ENCODE assay signal across 26 mouse cellular contexts in the genomic region with DNA sequence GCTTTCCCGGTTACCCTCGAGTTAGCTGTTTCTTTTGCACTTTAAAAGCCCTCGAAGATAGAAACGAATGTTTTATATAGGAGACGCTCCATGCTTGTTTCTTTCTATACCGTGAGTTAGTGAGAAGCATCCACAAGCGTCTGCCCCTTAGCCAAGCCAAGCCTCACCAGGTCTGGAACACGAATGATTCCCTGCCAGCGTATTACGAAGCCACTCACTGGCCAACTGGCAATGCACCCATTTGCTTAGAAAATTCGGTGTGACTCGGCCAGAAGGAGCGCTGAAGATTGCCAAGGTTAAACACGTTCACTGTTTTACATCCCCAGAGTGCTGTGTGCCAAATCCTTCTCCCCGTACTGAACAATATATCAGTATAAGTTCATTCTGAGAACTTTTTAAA.
DNase-seq lines count a peak whose midpoint lies in the region; ATAC-seq and TF ChIP-seq lines count a peak whose summit lies in the region.
"Had no signal": no experiment of that assay in that cellular context is flagged by ENCODE, and none has a peak within 500 bp of the region (broad histone marks: within the 10 kb centered on the region; RNA-seq: fewer than 3 reads in every experiment).

No protein-coding gene starts in this region.

- no peak for ATAC-seq in hindbrain, postnatal 0 days
- ATAC-seq: inflammation-experienced regulatory T-cells, adult 6 months; Patski had no signal

- 60% methylated on average over 15 of the region's 15 CpGs for WGBS in hindbrain, postnatal 0 days
- 90% methylated on average over 15 of the region's 15 CpGs for WGBS in hindbrain, embryonic 10.5 days

- no peaks in the 10 kb centered on the region for H3K9me3 ChIP-seq in hindbrain, postnatal 0 days (ENCODE audit: low read length)
- H3K9me3 ChIP-seq in hindbrain, embryonic 10.5 days: no peaks in the 10 kb centered on the region
- H3K9me3 ChIP-seq: embryonic facial prominence, embryonic 13.5 days; G1E; limb, embryonic 12.5 days; lung, embryonic 15.5 days; midbrain, embryonic 12.5 days had no signal

- no peak for TF ChIP-seq CTCF in hindbrain, postnatal 0 days (IDR thresholded peaks at IDR 0.05; ENCODE audit: low read depth)

- no peaks in the 10 kb centered on the region for H3K36me3 ChIP-seq in hindbrain, postnatal 0 days (ENCODE audit: insufficient read depth, low read length)
- no peaks in the 10 kb centered on the region for H3K36me3 ChIP-seq in hindbrain, embryonic 10.5 days
- H3K36me3 ChIP-seq: embryonic facial prominence, embryonic 13.5 days; G1E; limb, embryonic 12.5 days; lung, embryonic 15.5 days; midbrain, embryonic 12.5 days had no signal

- no peak overlapping the region for H3K27ac ChIP-seq in hindbrain, postnatal 0 days
- H3K27ac ChIP-seq in hindbrain, embryonic 10.5 days: no peak overlapping the region
- H3K27ac ChIP-seq: embryonic facial prominence, embryonic 13.5 days; hindbrain, embryonic 14.5 days; limb, embryonic 12.5 days; lung, embryonic 15.5 days; midbrain, embryonic 12.5 days had no signal

- H3K9ac ChIP-seq in hindbrain, postnatal 0 days (replicated peaks; ENCODE audit: low read length): no peak overlapping the region
- H3K9ac ChIP-seq: embryonic facial prominence, embryonic 13.5 days; hindbrain, embryonic 14.5 days; limb, embryonic 12.5 days; lung, embryonic 15.5 days; midbrain, embryonic 12.5 days had no signal

- no peak overlapping the region for H3K4me2 ChIP-seq in hindbrain, postnatal 0 days (ENCODE audit: low read depth, low read length)
- H3K4me2 ChIP-seq: embryonic facial prominence, embryonic 13.5 days; heart, embryonic 11.5 days; hindbrain, embryonic 14.5 days; limb, embryonic 12.5 days; lung, embryonic 15.5 days; midbrain, embryonic 12.5 days had no signal

- no peak overlapping the region for H3K4me3 ChIP-seq in hindbrain, postnatal 0 days (ENCODE audit: low read length)
- no peak overlapping the region for H3K4me3 ChIP-seq in hindbrain, embryonic 10.5 days
- H3K4me3 ChIP-seq: embryonic facial prominence, embryonic 13.5 days; limb, embryonic 12.5 days; lung, embryonic 15.5 days; midbrain, embryonic 12.5 days had no signal

- peak; percentile 28 for DNase-seq in adrenal gland, postnatal 14 days
- DNase-seq in adrenal gland, adult 8-10 months: no peak
- peak; percentile 37 to 57 for DNase-seq in cerebellum, postnatal 25 days
- DNase-seq in cerebellum, adult 8-10 months: no peak
- DNase-seq in hindbrain, postnatal 0 days (ENCODE audit: low spot score): peak; percentile 65
- no peak for DNase-seq in hindbrain, embryonic 10.5 days (ENCODE audit: low spot score)
- peak; percentile 14 for DNase-seq in fibroblast of lung, adult 2 months (ENCODE audit: low read depth)
- DNase-seq: gastrocnemius, postnatal 25 days; heart, adult 18-20 months; heart, postnatal 4 days; kidney, adult 11 months; kidney, postnatal 14 days; layer of hippocampus, adult 9-11 months; lung, postnatal 36 days; retina, postnatal 1 day; right cerebral cortex, postnatal 14 days; thymus, postnatal 4 days had no signal

- H3K4me1 ChIP-seq in hindbrain, postnatal 0 days (ENCODE audit: insufficient read depth, low read length): no peaks in the 10 kb centered on the region
- H3K4me1 ChIP-seq in hindbrain, embryonic 10.5 days (replicated peaks): peaks cover 22% of the 10 kb centered on the region

- no peaks in the 10 kb centered on the region for H3K27me3 ChIP-seq in hindbrain, postnatal 0 days (ENCODE audit: insufficient read depth, low read length)
- H3K27me3 ChIP-seq in hindbrain, embryonic 10.5 days (ENCODE audit: insufficient read depth, poor library complexity, severe bottlenecking): peaks cover 16% of the 10 kb centered on the region; the same call in 1 of the 2 replicates
- H3K27me3 ChIP-seq: lung, embryonic 15.5 days had no signal

Comparison
In these comparisons a context has a peak if more than half of its experiments do, and no peak if none do; other contexts are left out.
1. DNase-seq: peak in adrenal gland, postnatal 14 days (single experiment), cerebellum, postnatal 25 days (2 of 2), hindbrain, postnatal 0 days (single experiment) and fibroblast of lung, adult 2 months (single experiment); none in adrenal gland, adult 8-10 months (single experiment), cerebellum, adult 8-10 months (single experiment) and hindbrain, embryonic 10.5 days (single experiment).